Mouse (Mus musculus) embryonic fibroblast, embryonic 13.5 days (primary cell): ENCODE measurements around the gene Ptcd1. TPM values are rescaled to one million over a fixed set of nuclear protein-coding genes. Genes with fewer than 3 reads are reported as not detected.
A peak's percentile ranks its signal among the peaks of the same experiment; 100 is the strongest.
"Not testable (repeated sequence)": the region's sequence is repeated elsewhere in the genome, so short reads cannot be mapped to it uniquely, and the experiment has no call there.

Source experiments
- H3K27ac ChIP-seq: 2 replicates; pipeline ENCODE4 v1.5.1; 2012; ENCODE audit warnings: low read length, control low read depth, inconsistent platforms; ENCODE audit not compliant: insufficient read depth
- H3K4me1 ChIP-seq: 2 replicates; pipeline ENCODE4 v1.6.1; 2011; ENCODE audit warnings: low read length; ENCODE audit not compliant: control insufficient read depth, insufficient read depth
- H3K4me3 ChIP-seq: 2 replicates; pipeline ENCODE4 v1.5.1; 2011; ENCODE audit warnings: mild to moderate bottlenecking, control low read depth, low read length; ENCODE audit not compliant: insufficient read depth
- CTCF ChIP-seq: IDR thresholded peaks from 2 replicates; pipeline ENCODE4 v1.5.1; 2011; ENCODE audit warnings: mild to moderate bottlenecking, control low read depth, low read length, moderate library complexity, borderline replicate concordance; ENCODE audit not compliant: insufficient read depth
- POLR2A ChIP-seq: IDR thresholded peaks from 2 replicates; pipeline ENCODE4 v1.6.1; 2011; ENCODE audit warnings: low read depth, mild to moderate bottlenecking, control low read depth, low read length, moderate library complexity
- polyA plus RNA-seq: library from polyadenylated mRNA; stranded (reverse); fragments of >200 nt; gene quantifications from 2 replicates; pipeline ENCODE4 v1.2.4, GENCODE M21; 2011; ENCODE audit warnings: low read depth; ENCODE audit not compliant: missing spikeins, insufficient read length

Ptcd1 gene
- polyA plus RNA-seq, 1 experiment: 10.0 TPM

- Histone ChIP-seq H3K4me1 (peaks cover 3% of the 10 kb centered on the region; the same call in 1 of the 2 replicates), H3K27ac (peak overlapping the region; percentile 23), H3K4me3 (no peak overlapping the region)
- no peak for TF ChIP-seq POLR2A
- no peak for TF ChIP-seq CTCF
Observed at GRCm38 (mm10) chr5:145130995-145131394, 35.9 kb downstream of the Ptcd1 start.

- Histone ChIP-seq H3K27ac (peak overlapping the region; percentile 23), H3K4me1 (peaks cover 3% of the 10 kb centered on the region; the same call in 1 of the 2 replicates), H3K4me3 (no peak overlapping the region)
- TF ChIP-seq CTCF: no peak
- no peak; the same call in 1 of the 2 replicates for TF ChIP-seq POLR2A
Observed at GRCm38 (mm10) chr5:145130191-145130590, 36.7 kb downstream of the Ptcd1 start.

- not testable (repeated sequence) for H3K4me3 ChIP-seq, H3K4me1 ChIP-seq
- H3K27ac ChIP-seq: peak overlapping the region; percentile 23; the same call in 1 of the 2 replicates
Observed at GRCm38 (mm10) chr5:145129773-145130172, 37.1 kb downstream of the Ptcd1 start.

GRCm38 (mm10) chr5:145129124-145129523 is 37.8 kb downstream of the Ptcd1 start:
- TF ChIP-seq POLR2A (0 out of 2 replicates have a peak, but pooled peaks have one; percentile 21), CTCF (no peak)
- Histone ChIP-seq H3K4me3 (no peak overlapping the region), H3K27ac (peak overlapping the region; percentile 21), H3K4me1 (peaks cover 3% of the 10 kb centered on the region; the same call in 1 of the 2 replicates)

- Histone ChIP-seq H3K4me3 (no peak overlapping the region), H3K4me1 (peaks cover 3% of the 10 kb centered on the region; the same call in 1 of the 2 replicates), H3K27ac (no peak overlapping the region)
- TF ChIP-seq POLR2A (no peak), CTCF (no peak)
Observed at GRCm38 (mm10) chr5:145126580-145126979, 40.3 kb downstream of the Ptcd1 start.

- no peak overlapping the region for H3K27ac ChIP-seq
- TF ChIP-seq CTCF (no peak), POLR2A (no peak)
- no peaks in the 10 kb centered on the region for H3K4me1 ChIP-seq
- H3K4me3 ChIP-seq: no peak overlapping the region
Observed at GRCm38 (mm10) chr5:145123396-145123795, 43.5 kb downstream of the Ptcd1 start.

GRCm38 (mm10) chr5:145120921-145121320 is 46.0 kb downstream of the Ptcd1 start:
- TF ChIP-seq CTCF (no peak), POLR2A (no peak)
- Histone ChIP-seq H3K27ac (no peak overlapping the region), H3K4me3 (no peak overlapping the region), H3K4me1 (no peaks in the 10 kb centered on the region)

GRCm38 (mm10) chr5:145119385-145119784 is 47.5 kb downstream of the Ptcd1 start:
- TF ChIP-seq POLR2A: no peak
- peak; percentile 42; the same call in 1 of the 2 replicates for TF ChIP-seq CTCF
- H3K27ac ChIP-seq: no peak overlapping the region
- no peaks in the 10 kb centered on the region for H3K4me1 ChIP-seq
- H3K4me3 ChIP-seq: no peak overlapping the region

GRCm38 (mm10) chr5:145118461-145118860 is 48.4 kb downstream of the Ptcd1 start:
- Histone ChIP-seq H3K4me1 (no peaks in the 10 kb centered on the region), H3K27ac (no peak overlapping the region), H3K4me3 (no peak overlapping the region)
- TF ChIP-seq POLR2A (no peak), CTCF (no peak)

GRCm38 (mm10) chr5:145118005-145118404 is 48.9 kb downstream of the Ptcd1 start:
- H3K4me3 ChIP-seq: no peak overlapping the region
- no peak for TF ChIP-seq CTCF
- no peak for TF ChIP-seq POLR2A
- no peak overlapping the region for H3K27ac ChIP-seq
- H3K4me1 ChIP-seq: no peaks in the 10 kb centered on the region

- no peaks in the 10 kb centered on the region for H3K4me1 ChIP-seq
- TF ChIP-seq CTCF (peak; percentile 36; the same call in 1 of the 2 replicates), POLR2A (no peak)
- H3K27ac ChIP-seq: peak overlapping the region; percentile 84
- peak overlapping the region; percentile 17; the same call in 1 of the 2 replicates for H3K4me3 ChIP-seq
Observed at GRCm38 (mm10) chr5:145116916-145117315, 50.0 kb downstream of the Ptcd1 start.
